In the genomic region with DNA sequence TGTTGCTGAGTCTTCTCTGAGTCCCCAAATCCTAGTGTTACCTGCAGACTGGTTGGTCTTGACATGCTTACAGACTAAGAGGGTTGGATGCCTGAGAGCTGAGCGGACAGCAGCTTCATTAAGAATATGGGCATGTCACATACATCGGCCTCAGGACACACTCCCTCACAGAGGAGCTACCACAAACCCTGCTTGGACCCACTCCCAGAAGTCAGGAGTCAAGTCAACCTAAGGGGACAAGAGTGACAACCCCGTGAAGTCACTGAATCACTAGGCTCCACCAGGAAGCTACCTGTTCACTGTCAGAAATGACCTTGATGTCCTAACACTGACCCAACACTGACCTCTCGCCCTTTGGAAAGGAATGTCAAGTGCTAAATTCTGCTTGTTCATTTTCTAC, we compare ENCODE assay signal across 27 mouse cellular contexts.
"Had no signal": no experiment of that assay in that cellular context is flagged by ENCODE, and none has a peak within 500 bp of the region (broad histone marks: within the 10 kb centered on the region; RNA-seq: fewer than 3 reads in every experiment).

No protein-coding gene starts in this region.

- H3K36me3 ChIP-seq: heart, embryonic 13.5 days; heart, embryonic 15.5 days; hindbrain, embryonic 10.5 days; hindbrain, embryonic 12.5 days; intestine, embryonic 15.5 days; limb, embryonic 12.5 days; liver, embryonic 13.5 days; liver, embryonic 15.5 days had no signal

- H3K4me2 ChIP-seq: heart, embryonic 11.5 days; heart, embryonic 13.5 days; heart, embryonic 15.5 days; hindbrain, embryonic 12.5 days; hindbrain, embryonic 14.5 days; intestine, embryonic 15.5 days; limb, embryonic 12.5 days; liver, embryonic 11.5 days; liver, embryonic 13.5 days; liver, embryonic 15.5 days had no signal

- H3K9ac ChIP-seq: heart, embryonic 13.5 days; heart, embryonic 15.5 days; hindbrain, embryonic 12.5 days; hindbrain, embryonic 14.5 days; intestine, embryonic 15.5 days; limb, embryonic 12.5 days; liver, embryonic 13.5 days; liver, embryonic 15.5 days had no signal

- DNase-seq: gastrocnemius, adult 2 months; gastrocnemius, postnatal 10 days; gastrocnemius, postnatal 25 days; heart, adult 2 months; heart, postnatal 14 days; heart, postnatal 4 days; kidney, adult 8-10 months; kidney, postnatal 10 days; kidney, postnatal 4 days; left cerebral cortex, postnatal 4 days; liver; liver, embryonic 13.5 days had no signal

- H3K4me1 ChIP-seq: hindbrain, embryonic 10.5 days; intestine, embryonic 15.5 days; liver, embryonic 13.5 days; liver, embryonic 15.5 days had no signal

- H3K4me3 ChIP-seq: gastrocnemius, adult 2 months; heart, adult 2 months; heart, embryonic 13.5 days; heart, embryonic 15.5 days; hindbrain, embryonic 10.5 days; hindbrain, embryonic 12.5 days; intestine, embryonic 15.5 days; layer of hippocampus, adult 2 months; left cerebral cortex, adult 2 months; limb, embryonic 12.5 days; liver, embryonic 13.5 days; liver, embryonic 15.5 days had no signal

- H3K27me3 ChIP-seq: heart, embryonic 13.5 days; heart, embryonic 15.5 days; hindbrain, embryonic 12.5 days; intestine, embryonic 15.5 days; limb, embryonic 12.5 days; liver, embryonic 13.5 days; liver, embryonic 15.5 days had no signal

- ATAC-seq: hindbrain, embryonic 16.5 days; inflammation-experienced regulatory T-cells, adult 6 months; intestine, embryonic 15.5 days; intestine, postnatal 0 days had no signal

- H3K9me3 ChIP-seq: heart, embryonic 13.5 days; heart, embryonic 15.5 days; hindbrain, embryonic 10.5 days; hindbrain, embryonic 12.5 days; intestine, embryonic 15.5 days; limb, embryonic 12.5 days; liver, embryonic 13.5 days; liver, embryonic 15.5 days had no signal

- H3K27ac ChIP-seq: gastrocnemius, adult 2 months; heart, adult 2 months; heart, embryonic 13.5 days; heart, embryonic 15.5 days; hindbrain, embryonic 10.5 days; hindbrain, embryonic 12.5 days; hindbrain, embryonic 14.5 days; intestine, embryonic 15.5 days; left cerebral cortex, adult 2 months; liver, embryonic 13.5 days; liver, embryonic 15.5 days had no signal
